Mouse (Mus musculus) MEL (cell line): Measurements from ENCODE around the gene 4930568D16Rik. TPM values are rescaled to one million over a fixed set of nuclear protein-coding genes. Genes with fewer than 3 reads are reported as not detected.
A peak's percentile ranks its signal among the peaks of the same experiment; 100 is the strongest.

Experiments
- DNase-seq: peaks from one replicate; pipeline ENCODE4 v3.0.0; 2011; ENCODE audit warnings: low read depth, low spot score
- H3K27ac ChIP-seq: 2 replicates; pipeline ENCODE4 v1.5.1; 2012; ENCODE audit warnings: low read depth, mild to moderate bottlenecking, control low read depth, low read length, moderate library complexity; ENCODE audit not compliant: control insufficient read depth
- H3K27me3 ChIP-seq, 2 experiments: fragments of 150-350 bp in 1 of 2; sonication (generic) in 1 of 2; 2 replicates each; pipeline ENCODE4 v1.6.1; 2012; ENCODE audit warnings: low read length in 2 of 2, mild to moderate bottlenecking in 2 of 2, improper control_type of control experiment in 1 of 2, moderate library complexity in 1 of 2; ENCODE audit not compliant: insufficient read depth in 2 of 2, control insufficient read depth in 1 of 2
- H3K36me3 ChIP-seq, 2 experiments: 2 replicates each; pipeline ENCODE4 v1.6.1; 2012 to 2014; ENCODE audit warnings: low read length in 2 of 2, improper control_type of control experiment in 1 of 2, inconsistent platforms in 1 of 2, mild to moderate bottlenecking in 1 of 2; ENCODE audit not compliant: insufficient read depth in 2 of 2, control insufficient read depth in 1 of 2
- H3K4me1 ChIP-seq, 2 experiments: fragments of 150-350 bp in 1 of 2; sonication (generic) in 1 of 2; 2 replicates each; pipeline ENCODE4 v1.6.1; 2012; ENCODE audit warnings: low read length in 2 of 2, improper control_type of control experiment in 1 of 2, mild to moderate bottlenecking in 1 of 2; ENCODE audit not compliant: insufficient read depth in 2 of 2, control insufficient read depth in 1 of 2
- H3K4me3 ChIP-seq, 2 experiments: fragments of 150-350 bp in 1 of 2; sonication (generic) in 1 of 2; 2 replicates each; pipeline ENCODE4 v1.5.1; 2012; ENCODE audit warnings: low read depth in 2 of 2, low read length in 2 of 2, mild to moderate bottlenecking in 2 of 2, moderate library complexity in 2 of 2, control low read depth in 1 of 2, improper control_type of control experiment in 1 of 2; ENCODE audit not compliant: control insufficient read depth in 1 of 2, insufficient read depth in 1 of 2
- H3K79me2 ChIP-seq: 2 replicates; pipeline ENCODE4 v1.6.1; 2012; ENCODE audit warnings: mild to moderate bottlenecking, low read length, moderate library complexity; ENCODE audit not compliant: control insufficient read depth, poor library complexity, insufficient read depth
- H3K9ac ChIP-seq: 2 replicates; pipeline ENCODE4 v1.6.1; 2012; ENCODE audit warnings: low read depth, mild to moderate bottlenecking, control low read depth, low read length, moderate library complexity; ENCODE audit not compliant: control insufficient read depth, poor library complexity, severe bottlenecking
- H3K9me3 ChIP-seq: fragments of 150-350 bp; sonication (generic); replicated peaks from 2 replicates; pipeline ENCODE4 v1.6.1; 2012; ENCODE audit warnings: mild to moderate bottlenecking, low read length, improper control_type of control experiment, moderate library complexity; ENCODE audit not compliant: insufficient read depth
- CTCF ChIP-seq, 3 experiments: IDR thresholded peaks in 2 of 3; conservative IDR thresholded peaks in 1 of 3; 2 replicates each; pipeline ENCODE4 v1.5.1; 2011 to 2012; ENCODE audit warnings: low read length in 3 of 3, low read depth in 2 of 3, mild to moderate bottlenecking in 2 of 3, improper control_type of control experiment in 1 of 3, inconsistent platforms in 1 of 3, mixed read lengths in 1 of 3, moderate library complexity in 1 of 3; ENCODE audit not compliant: control insufficient read depth in 1 of 3, insufficient read depth in 1 of 3, poor library complexity in 1 of 3, severe bottlenecking in 1 of 3
- E2F4 ChIP-seq: IDR thresholded peaks from 2 replicates; pipeline ENCODE4 v1.6.1; 2011; ENCODE audit warnings: low read depth, low read length, improper control_type of control experiment, borderline replicate concordance
- ELF1 ChIP-seq: IDR thresholded peaks from 2 replicates; pipeline ENCODE4 v1.6.1; 2014; ENCODE audit warnings: low read depth, mild to moderate bottlenecking, inconsistent platforms, low read length, improper control_type of control experiment, moderate library complexity
- EP300 ChIP-seq, 2 experiments: IDR thresholded peaks; 2 replicates each; pipeline ENCODE4 v1.6.1; 2011; ENCODE audit warnings: improper control_type of control experiment in 2 of 2, low read length in 2 of 2, low read depth in 1 of 2, mild to moderate bottlenecking in 1 of 2
- ETS1 ChIP-seq: IDR thresholded peaks from 2 replicates; pipeline ENCODE4 v1.6.1; 2012; ENCODE audit warnings: low read depth, mild to moderate bottlenecking, inconsistent platforms, low read length, improper control_type of control experiment, moderate library complexity
- GATA1 ChIP-seq: IDR thresholded peaks from 2 replicates; pipeline ENCODE4 v1.6.1; 2011; ENCODE audit warnings: low read depth, low read length, improper control_type of control experiment
- HCFC1 ChIP-seq: IDR thresholded peaks from 2 replicates; pipeline ENCODE4 v1.6.1; 2012; ENCODE audit warnings: low read depth, mild to moderate bottlenecking, inconsistent platforms, low read length, improper control_type of control experiment, moderate library complexity
- JUND ChIP-seq: IDR thresholded peaks from 2 replicates; pipeline ENCODE4 v1.6.1; 2011; ENCODE audit warnings: low read depth, mild to moderate bottlenecking, improper control_type of control experiment, low read length
- KAT2A ChIP-seq: conservative IDR thresholded peaks from 2 replicates; pipeline ENCODE4 v1.6.1; 2012; ENCODE audit warnings: low read depth, low read length, improper control_type of control experiment, inconsistent platforms
- MAX ChIP-seq: IDR thresholded peaks from 2 replicates; pipeline ENCODE4 v1.6.1; 2011; ENCODE audit warnings: low read length, improper control_type of control experiment
- MXI1 ChIP-seq: IDR thresholded peaks from 2 replicates; pipeline ENCODE4 v1.6.1; 2011; ENCODE audit warnings: mild to moderate bottlenecking, low read depth, low read length, improper control_type of control experiment
- POLR2AphosphoS2 ChIP-seq: IDR thresholded peaks from 2 replicates; pipeline ENCODE4 v1.6.1; 2011; ENCODE audit warnings: low read length, improper control_type of control experiment
- POLR2AphosphoS5 ChIP-seq: IDR thresholded peaks from 2 replicates; pipeline ENCODE4 v1.6.1; 2012; ENCODE audit warnings: low read depth, borderline replicate concordance, mild to moderate bottlenecking, inconsistent platforms, low read length, moderate library complexity, mixed read lengths
- RAD21 ChIP-seq: IDR thresholded peaks from 2 replicates; pipeline ENCODE4 v1.6.1; 2011; ENCODE audit warnings: mild to moderate bottlenecking, low read depth, low read length, improper control_type of control experiment
- RCOR1 ChIP-seq: IDR thresholded peaks from 2 replicates; pipeline ENCODE4 v1.6.1; 2012; ENCODE audit warnings: low read depth, mild to moderate bottlenecking, inconsistent platforms, low read length, improper control_type of control experiment
- SMC3 ChIP-seq: IDR thresholded peaks from 2 replicates; pipeline ENCODE4 v1.6.1; 2011; ENCODE audit warnings: low read depth, low read length, improper control_type of control experiment
- TCF12 ChIP-seq: IDR thresholded peaks from 2 replicates; pipeline ENCODE4 v1.6.1; 2014; ENCODE audit warnings: low read depth, mild to moderate bottlenecking, inconsistent platforms, low read length, improper control_type of control experiment, moderate library complexity
- UBTF ChIP-seq: IDR thresholded peaks from 2 replicates; pipeline ENCODE4 v1.6.1; 2012; ENCODE audit warnings: low read depth, mild to moderate bottlenecking, inconsistent platforms, low read length, improper control_type of control experiment, moderate library complexity, borderline replicate concordance; ENCODE audit not compliant: insufficient read depth
- USF2 ChIP-seq, 2 experiments: IDR thresholded peaks; 2 replicates each; pipeline ENCODE4 v1.6.1; 2011 to 2012; ENCODE audit warnings: improper control_type of control experiment in 2 of 2, low read length in 2 of 2, borderline replicate concordance in 1 of 2, inconsistent platforms in 1 of 2, low read depth in 1 of 2, mild to moderate bottlenecking in 1 of 2; ENCODE audit not compliant: insufficient read depth in 1 of 2
- ZNF384 ChIP-seq: IDR thresholded peaks from 2 replicates; pipeline ENCODE4 v1.6.1; 2012; ENCODE audit warnings: low read depth, mild to moderate bottlenecking, inconsistent platforms, low read length, improper control_type of control experiment
- polyA plus RNA-seq, 2 experiments: library from polyadenylated mRNA; stranded (reverse) in 1 of 2; unstranded in 1 of 2; fragments of >175 nt in 1 of 2; fragments of >200 nt in 1 of 2; gene quantifications; 2 replicates each; pipeline versions ENCODE4 v1.2.1 to v1.2.4; 2012; ENCODE audit warnings: low replicate concordance in 2 of 2, low read depth in 1 of 2; ENCODE audit not compliant: insufficient read length in 2 of 2, insufficient read depth in 1 of 2, missing spikeins in 1 of 2
- total RNA-seq: library from RNA; depleted of rRNA; stranded (reverse); fragments of 300-350 nt; gene quantifications from 2 replicates; pipeline ENCODE4 v1.2.3, GENCODE M21; 2012

Gene 4930568D16Rik
- total and polyA plus RNA-seq, 3 experiments, result not detected

DNA sequence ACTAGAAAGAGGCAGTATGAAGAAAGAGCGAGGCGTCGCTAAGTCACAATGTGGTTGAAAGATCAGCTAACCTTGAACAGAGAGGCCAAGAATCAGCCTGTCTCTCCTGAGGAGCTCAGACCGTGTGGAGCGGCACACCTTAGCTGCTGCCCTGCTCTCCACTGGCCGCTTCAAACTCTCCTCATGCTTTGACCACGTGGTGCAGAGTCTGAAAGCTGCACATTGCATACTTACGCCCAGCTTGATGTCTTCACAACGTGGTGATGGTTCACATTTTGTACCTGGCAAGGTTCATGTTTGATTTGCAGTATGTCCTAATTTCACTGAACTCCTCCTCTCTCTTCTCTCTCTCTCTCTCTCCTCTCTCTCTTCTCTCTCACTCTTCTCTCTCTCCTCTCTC lies 11.8 kb upstream of the 4930568D16Rik start:
- peaks cover 2 to 10% of the 10 kb centered on the region in 2 experiments for H3K27me3 ChIP-seq
- no peaks in the 10 kb centered on the region for H3K79me2 ChIP-seq
- no peak for DNase-seq
- H3K4me1 ChIP-seq, result no peaks in the 10 kb centered on the region
- no peaks in the 10 kb centered on the region for H3K36me3 ChIP-seq
- no peaks in the 10 kb centered on the region for H3K9me3 ChIP-seq
- no peak for TF ChIP-seq MAX
- no peak for TF ChIP-seq RCOR1
- TF ChIP-seq MXI1, result no peak
- no peak for TF ChIP-seq GATA1
- no peak for TF ChIP-seq POLR2AphosphoS5
- no peak overlapping the region for H3K27ac ChIP-seq
- H3K9ac ChIP-seq, result no peak overlapping the region
- H3K4me3 ChIP-seq, result no peak overlapping the region

DNA sequence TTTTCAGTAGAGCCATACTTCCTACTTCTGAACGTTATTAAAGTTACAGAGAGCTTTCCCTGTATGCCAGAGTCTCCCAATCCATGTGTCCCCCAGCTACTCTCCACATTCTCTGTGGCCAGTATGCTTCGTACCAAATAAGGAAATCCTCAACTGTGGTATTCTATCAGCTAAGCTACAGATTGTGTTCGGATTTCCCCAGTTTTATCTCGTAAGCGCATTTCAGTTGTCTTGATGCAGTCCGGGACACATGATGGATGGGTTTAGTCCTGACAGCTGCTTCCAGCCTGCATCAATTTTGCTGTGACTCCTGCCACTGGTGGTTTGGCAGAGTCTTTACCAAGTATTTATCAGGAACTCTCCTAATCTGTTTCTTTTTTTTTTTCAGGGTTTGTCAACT lies 10.1 kb upstream of the 4930568D16Rik start:
- peaks cover 2 to 9% of the 10 kb centered on the region in 2 experiments for H3K27me3 ChIP-seq
- H3K9me3 ChIP-seq, result no peaks in the 10 kb centered on the region
- H3K36me3 ChIP-seq, result no peaks in the 10 kb centered on the region
- no peaks in the 10 kb centered on the region for H3K4me1 ChIP-seq
- H3K79me2 ChIP-seq, result no peaks in the 10 kb centered on the region
- no peak overlapping the region for H3K4me3 ChIP-seq
- DNase-seq, result peak; percentile 17
- H3K27ac ChIP-seq, result no peak overlapping the region
- TF ChIP-seq ZNF384 (peak; percentile 38; the same call in 1 of the 2 replicates), GATA1 (0 out of 2 replicates have a peak, but pooled peaks have one; percentile 11), HCFC1 (no peak), CTCF (IDR thresholded peaks at IDR 0.05 in 2 of 3, conservative IDR thresholded peaks at IDR 0.05 in 1 of 3; ENCODE audit: control insufficient read depth in 1 of 3, insufficient read depth in 1 of 3, low read depth in 2 of 3, low read length in 3 of 3, poor library complexity in 1 of 3, severe bottlenecking in 1 of 3) (no peak), EP300 (IDR thresholded peaks at IDR 0.05; ENCODE audit: low read depth in 1 of 2, low read length in 2 of 2) (peak in 1 of 2 experiments; percentile 19; a peak in 1 of 4 replicates), TCF12 (0 out of 2 replicates have a peak, but pooled peaks have one; percentile 38), POLR2AphosphoS5 (no peak), POLR2AphosphoS2 (no peak), USF2 (IDR thresholded peaks at IDR 0.05; ENCODE audit: borderline replicate concordance in 1 of 2, insufficient read depth in 1 of 2, low read depth in 1 of 2, low read length in 2 of 2) (no peak), SMC3 (no peak), KAT2A (no peak), RAD21 (no peak), RCOR1 (peak; percentile 44; the same call in 1 of the 2 replicates), ELF1 (no peak), ETS1 (0 out of 2 replicates have a peak, but pooled peaks have one; percentile 23), JUND (no peak), UBTF (no peak), E2F4 (no peak)
- no peak overlapping the region for H3K9ac ChIP-seq
